Mouse (Mus musculus) cerebellum, adult 9-10 months (tissue): ENCODE data around the gene Cd79a.
A peak's percentile ranks its signal among the peaks of the same experiment; 100 is the strongest.
"Not testable (repeated sequence)": the region's sequence is repeated elsewhere in the genome, so short reads cannot be mapped to it uniquely, and the experiment has no call there.

Source experiments
- DNase-seq: peaks from one replicate; pipeline ENCODE4 v3.0.0; 2022

Cd79a gene

DNA sequence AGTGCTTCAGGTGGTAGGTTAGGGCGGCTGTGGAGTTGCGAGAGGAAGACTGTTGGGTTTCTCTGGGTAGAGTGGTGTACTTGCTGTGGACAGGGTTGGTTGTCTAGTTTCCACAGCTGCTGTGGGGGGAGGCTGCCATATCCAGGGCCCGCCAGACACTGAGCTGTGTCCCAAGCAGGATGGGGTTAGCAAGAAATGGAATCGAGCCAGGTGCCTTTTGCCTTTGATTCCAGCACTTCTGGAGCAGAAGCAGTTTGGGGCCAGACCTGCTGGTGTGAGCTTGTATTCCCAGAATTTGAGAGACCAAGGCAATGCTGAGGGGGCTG, 10.9 kb upstream of the Cd79a start:
- peak; percentile 60 for DNase-seq

DNA sequence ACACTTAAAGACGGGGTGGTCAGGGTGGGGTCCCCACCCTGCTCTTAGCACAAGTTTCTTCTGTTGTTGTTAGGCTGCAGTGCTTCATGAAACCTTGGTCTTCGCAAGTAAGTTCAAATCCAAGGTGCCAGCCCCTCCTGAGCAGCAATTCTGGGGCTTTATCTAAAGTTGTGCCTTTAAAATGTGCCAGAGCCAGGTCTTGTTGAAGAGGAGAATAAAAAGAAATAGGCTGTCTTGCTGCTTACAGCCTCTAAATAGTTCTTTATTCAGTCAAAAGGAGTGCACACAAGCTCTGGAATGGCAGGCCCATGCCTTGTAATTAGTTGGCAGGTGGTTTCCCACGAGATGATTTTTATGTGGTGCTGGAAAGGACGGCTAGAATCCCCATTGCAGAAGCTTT, 10.1 kb upstream of the Cd79a start:
- no peak for DNase-seq

GRCm38 (mm10) chr7:24889431-24890220, 7.6 kb upstream of the Cd79a start:
- no peak for DNase-seq

DNA sequence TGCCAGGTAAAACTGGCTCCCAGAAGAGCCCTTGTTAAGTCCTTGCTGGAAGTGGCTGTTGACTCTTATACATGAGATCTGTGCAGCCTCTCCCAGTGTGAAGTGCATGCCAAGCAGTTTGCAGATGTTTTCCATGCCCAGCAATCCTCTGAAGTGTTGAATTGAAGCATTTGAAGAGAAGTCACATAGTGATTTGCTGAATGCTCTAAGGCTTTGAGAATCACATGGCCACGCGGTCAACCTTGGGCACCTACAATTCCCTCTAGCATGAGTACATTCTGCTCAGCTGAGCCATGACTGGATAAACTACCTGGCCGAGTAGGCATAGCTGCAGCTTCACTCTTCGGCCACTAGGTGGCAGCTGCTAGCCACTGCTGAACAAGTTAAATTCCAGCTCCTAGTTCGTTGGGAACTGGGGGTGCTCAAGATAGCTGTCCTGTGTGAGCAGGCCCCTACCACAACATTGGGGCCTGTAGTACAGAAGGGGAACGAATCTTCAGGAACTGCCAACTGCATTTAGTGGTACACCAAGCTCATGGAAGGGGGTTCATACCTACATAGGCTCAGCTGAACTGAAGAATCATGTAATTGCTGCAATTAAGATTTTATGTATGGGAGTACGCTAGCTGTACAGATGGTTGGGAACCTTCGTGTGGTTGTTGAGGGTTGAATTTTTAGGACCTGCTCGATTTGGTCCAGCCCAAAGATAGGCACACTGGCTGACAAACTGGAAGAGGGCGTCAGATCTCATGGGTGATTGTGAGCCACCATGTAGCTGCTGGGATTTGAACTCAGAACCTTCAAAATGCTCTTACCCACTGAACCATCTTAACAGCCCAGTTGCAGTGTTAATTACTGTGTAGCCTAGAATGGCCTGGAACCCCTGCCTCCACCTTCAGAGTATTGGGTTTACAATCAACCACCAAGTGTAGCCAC, 6.6 kb upstream of the Cd79a start:
- DNase-seq = peak; percentile 79

GRCm38 (mm10) chr7:24891241-24892124, 5.7 kb upstream of the Cd79a start:
- DNase-seq = no peak

- no peak for DNase-seq
These were observed 5.0 kb upstream of the Cd79a start for GRCm38 (mm10) chr7:24892125-24892583.

DNA sequence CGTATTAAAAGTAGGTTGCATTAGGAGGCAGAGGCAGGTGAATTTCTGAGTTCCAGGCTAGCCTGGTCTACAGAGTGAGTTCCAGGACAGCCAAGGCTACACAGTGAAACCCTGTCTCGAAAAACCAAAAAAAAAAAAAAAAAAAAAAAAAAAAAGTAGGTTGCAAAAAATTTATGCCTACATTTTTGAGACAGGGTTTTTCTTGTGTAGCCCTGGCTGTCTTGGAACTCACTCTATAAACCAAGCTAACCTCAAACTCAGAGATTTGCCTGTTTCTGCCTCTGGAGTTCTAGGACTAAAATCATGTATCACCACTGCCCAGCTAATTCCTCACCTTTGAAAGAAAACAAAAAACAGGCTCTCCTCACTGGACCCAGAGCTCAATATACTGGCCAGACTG, 1.4 kb upstream of the Cd79a start:
- DNase-seq = not testable (repeated sequence)

- no peak for DNase-seq
These were observed 912 bp upstream of the Cd79a start for GRCm38 (mm10) chr7:24896269-24896668.

- no peak for DNase-seq
These were observed 778 bp downstream of the Cd79a start for GRCm38 (mm10) chr7:24897959-24898358.

DNA sequence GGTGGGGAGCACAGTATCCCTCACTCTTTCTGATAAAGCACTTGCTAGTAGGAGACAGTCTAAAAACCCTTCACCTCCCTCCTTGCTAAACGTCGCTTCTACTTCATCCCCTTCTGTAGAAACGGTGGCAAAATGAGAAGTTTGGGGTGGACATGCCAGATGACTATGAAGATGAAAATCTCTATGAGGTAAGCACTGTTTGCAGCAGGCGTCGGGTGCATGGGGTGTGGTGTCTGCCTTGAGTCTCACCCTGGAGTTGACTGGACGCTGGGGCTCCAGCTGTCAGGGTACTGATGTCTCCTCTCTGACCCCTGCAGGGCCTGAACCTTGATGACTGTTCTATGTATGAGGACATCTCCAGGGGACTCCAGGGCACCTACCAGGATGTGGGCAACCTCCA, 3.9 kb downstream of the Cd79a start:
- DNase-seq = no peak

DNA sequence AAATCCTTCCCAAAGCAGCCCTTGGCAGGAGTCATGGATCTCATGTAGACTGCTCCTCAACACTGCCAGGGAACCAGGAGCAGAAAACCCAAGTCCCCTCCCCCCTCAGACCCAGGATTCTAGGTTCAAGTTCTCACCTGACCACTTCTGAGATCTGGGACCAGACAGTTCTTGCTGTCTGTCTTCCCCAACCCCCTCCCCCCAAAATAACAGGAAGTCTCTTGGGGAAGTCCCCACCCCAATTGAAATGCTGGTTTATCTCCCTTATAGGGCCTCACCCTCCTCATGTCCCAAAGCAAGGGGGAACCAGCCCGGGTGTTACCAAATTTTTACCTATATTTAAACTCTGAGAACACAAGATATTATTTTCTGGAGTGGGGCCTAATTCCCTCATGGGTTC, 4.7 kb downstream of the Cd79a start:
- DNase-seq = peak; percentile 51

DNA sequence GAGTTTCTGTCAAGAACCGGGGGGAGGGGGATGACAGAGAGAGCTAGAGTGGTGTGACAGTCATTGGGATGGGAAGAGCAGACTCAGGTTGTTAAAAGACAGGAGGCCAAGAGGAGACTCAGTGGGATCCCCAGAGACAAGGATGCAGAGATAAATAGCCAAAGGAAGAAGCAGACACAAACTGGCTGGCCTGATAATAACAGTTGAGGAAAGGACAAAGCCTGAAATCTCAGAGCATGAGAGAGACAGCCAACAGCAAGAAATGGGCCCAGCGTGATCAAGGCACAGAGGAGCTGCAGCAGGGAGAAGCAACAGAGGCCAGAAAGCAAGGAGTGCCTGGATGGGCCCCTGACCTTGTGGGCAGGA, 5.1 kb downstream of the Cd79a start:
- peak; percentile 61 for DNase-seq

DNA sequence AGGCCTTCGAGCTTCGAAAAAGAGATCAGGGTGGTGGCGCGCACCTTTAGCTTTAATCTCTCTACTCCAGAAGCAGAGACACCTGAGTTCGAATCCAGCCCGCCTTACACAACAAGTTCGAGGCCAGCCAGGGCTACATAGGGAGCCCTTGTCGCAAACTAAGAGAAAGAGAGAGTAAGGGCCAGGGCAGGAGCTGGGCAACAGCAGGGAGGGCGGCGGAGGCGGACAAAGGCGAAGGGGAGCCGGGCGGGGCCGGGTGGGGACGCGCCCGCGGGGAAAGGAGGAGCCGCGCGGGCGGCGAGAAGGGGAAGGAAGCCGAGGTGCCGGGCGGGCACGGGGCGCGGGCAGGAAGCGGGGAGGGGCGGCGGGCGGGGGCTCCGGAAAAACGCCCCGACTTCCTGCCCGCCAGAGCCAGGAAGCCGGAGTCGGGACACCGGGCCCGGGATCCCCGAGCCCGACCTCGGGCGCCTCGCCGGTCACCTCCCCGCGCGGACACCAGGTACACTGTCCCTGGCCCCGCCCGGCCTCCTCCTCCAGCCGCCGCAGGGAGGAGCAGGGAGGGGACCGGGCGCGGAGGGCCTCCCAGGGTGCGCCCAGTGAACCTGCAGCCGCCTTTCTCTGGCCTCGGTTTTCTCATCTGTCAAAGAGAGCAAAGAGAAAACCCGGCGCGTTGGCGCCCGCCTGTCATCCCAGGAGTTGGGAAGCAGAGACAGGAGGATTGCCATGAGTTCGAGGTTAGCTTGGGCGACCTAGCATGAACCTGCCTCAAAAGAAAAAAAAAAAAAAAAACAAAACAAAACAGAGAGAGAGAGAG, 5.7 kb downstream of the Cd79a start, which contains the start of gene Arhgef1:
Gene Arhgef1, plus strand, starts transcription at position 283 of the 814 bp plus-strand sequence.
- DNase-seq = peak; percentile 63

- DNase-seq = no peak
These were observed 6.3 kb downstream of the Cd79a start for GRCm38 (mm10) chr7:24903444-24903825.

DNA sequence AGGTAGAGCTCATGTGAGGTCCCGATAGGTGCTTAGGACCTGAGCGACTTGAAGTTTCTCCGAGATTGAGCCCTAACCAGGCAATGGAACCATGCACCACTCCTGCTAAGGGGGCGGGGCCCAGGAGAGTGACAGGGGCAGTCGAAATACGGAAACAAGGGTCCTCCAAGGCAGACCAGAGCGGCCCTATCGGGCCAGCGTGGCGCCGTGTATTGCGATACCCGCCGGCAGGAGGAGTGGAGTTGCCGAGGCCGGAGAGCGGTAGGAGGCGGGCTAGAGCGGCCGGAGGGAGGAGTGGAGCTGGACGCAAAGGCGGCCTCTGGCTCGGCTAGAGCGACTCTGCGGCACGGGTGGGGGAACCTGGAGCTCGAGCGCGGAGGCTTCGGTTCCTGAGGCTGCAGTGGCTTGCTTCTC, 6.9 kb downstream of the Cd79a start:
- DNase-seq = peak; percentile 98

DNA sequence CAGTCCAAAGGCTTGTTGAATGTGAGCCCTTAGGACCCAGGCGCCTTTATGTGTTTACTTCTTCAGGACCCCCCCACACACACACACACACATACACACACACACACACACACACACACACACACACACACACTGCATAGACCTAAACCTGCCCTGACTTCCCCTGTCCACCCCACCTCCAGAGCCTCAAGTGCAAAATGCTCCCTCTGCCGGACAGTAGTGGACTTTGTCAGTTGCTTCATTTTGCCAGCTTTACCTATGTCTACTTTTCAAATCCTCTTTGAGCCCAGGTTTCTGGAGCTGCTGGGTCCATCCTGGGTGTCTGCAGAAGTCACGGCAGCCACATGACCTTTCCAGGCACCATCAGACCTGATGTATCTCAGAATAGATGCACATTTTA, 7.8 kb downstream of the Cd79a start:
- peak; percentile 80 for DNase-seq

- no peak for DNase-seq
These were observed 9.4 kb downstream of the Cd79a start for GRCm38 (mm10) chr7:24906551-24906950.

DNA sequence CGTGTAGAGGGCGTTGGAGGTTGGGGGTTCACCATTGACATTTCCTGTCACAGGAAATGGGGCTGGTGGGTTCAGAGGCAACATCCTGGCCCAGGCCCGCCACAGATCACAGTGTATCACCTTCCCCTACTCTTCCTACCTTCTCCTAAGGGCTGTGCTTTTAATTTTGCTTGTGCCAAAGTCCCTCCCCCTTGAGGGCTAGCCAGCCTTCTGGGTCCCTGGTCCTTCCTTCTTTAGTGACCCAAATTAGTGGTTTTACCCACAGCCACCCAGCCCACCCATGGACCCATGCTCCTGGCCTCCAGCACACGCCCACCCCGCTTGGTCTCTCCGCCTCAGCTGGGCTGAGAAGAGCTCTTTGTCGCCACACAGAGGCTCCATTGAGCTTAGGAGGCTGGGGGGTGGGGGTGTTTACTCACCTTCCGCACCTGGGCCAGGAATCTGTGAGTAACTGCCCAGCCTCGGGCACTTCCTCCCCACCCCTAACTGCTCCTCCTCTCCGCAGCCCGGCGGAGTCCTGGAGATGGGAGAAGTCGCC, 10.1 kb downstream of the Cd79a start:
- no peak for DNase-seq

DNA sequence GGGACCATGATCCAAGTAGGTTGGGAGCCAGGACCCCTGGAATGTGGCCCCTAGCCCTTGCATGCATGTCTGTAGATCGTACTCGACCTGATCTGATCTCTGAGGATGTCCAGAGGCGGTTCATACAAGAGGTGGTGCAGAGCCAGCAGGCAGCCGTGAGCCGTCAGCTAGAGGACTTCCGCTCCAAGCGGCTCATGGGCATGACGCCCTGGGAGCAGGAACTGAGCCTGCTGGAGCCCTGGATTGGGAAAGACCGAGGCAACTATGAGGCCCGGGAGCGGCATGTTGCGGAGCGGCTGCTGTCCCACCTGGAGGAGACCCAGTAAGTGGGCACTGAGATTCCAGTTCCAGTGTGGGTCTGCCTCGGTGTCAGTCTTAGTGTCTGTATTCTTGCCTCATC, 15.3 kb downstream of the Cd79a start:
- DNase-seq = no peak

- DNase-seq = no peak
These were observed 21.7 kb downstream of the Cd79a start for GRCm38 (mm10) chr7:24918763-24919323.

GRCm38 (mm10) chr7:24919728-24920127, 22.5 kb downstream of the Cd79a start:
- DNase-seq = no peak
